Mouse (Mus musculus) limb, embryonic 14.5 days (tissue): Measurements from ENCODE around the gene Fam111a. TPM values are rescaled to one million over a fixed set of nuclear protein-coding genes. Genes with fewer than 3 reads are reported as not detected.

Experiments
- ATAC-seq: fragments of 200-750 bp; cut with Nextera tagmentation; 2 replicates; pipeline ENCODE4 v1.8.0; 2017; ENCODE audit warnings: low read depth, moderate number of reproducible peaks, moderate TSS enrichment; ENCODE audit not compliant: low FRiP score
- DNase-seq: peaks from one replicate; pipeline ENCODE4 v3.0.0-alpha.2; 2015; ENCODE audit warnings: low spot score
- H3K27ac ChIP-seq: fragments of 300-500 bp; sonication (generic); replicated peaks from 2 replicates; pipeline ENCODE4 v1.5.1; 2014; ENCODE audit warnings: low read depth, mild to moderate bottlenecking, low read length, moderate library complexity, mixed read lengths
- H3K27me3 ChIP-seq: fragments of 300-500 bp; sonication (generic); 2 replicates; pipeline ENCODE4 v1.6.1; 2014; ENCODE audit warnings: low read length, mixed read lengths; ENCODE audit not compliant: control insufficient read depth, insufficient read depth
- H3K36me3 ChIP-seq: fragments of 300-500 bp; sonication (generic); 2 replicates; pipeline ENCODE4 v1.6.1; 2014; ENCODE audit warnings: mild to moderate bottlenecking, low read length, moderate library complexity, mixed read lengths; ENCODE audit not compliant: control insufficient read depth, insufficient read depth
- H3K4me1 ChIP-seq: fragments of 300-500 bp; sonication (generic); 2 replicates; pipeline ENCODE4 v1.6.1; 2014; ENCODE audit warnings: antibody characterized with exemption, low read length, mixed read lengths; ENCODE audit not compliant: control insufficient read depth, insufficient read depth
- H3K4me2 ChIP-seq: fragments of 300-500 bp; sonication (generic); replicated peaks from 2 replicates; pipeline ENCODE4 v1.6.1; 2014; ENCODE audit warnings: low read depth, mild to moderate bottlenecking, low read length, moderate library complexity; ENCODE audit not compliant: severe bottlenecking
- H3K4me3 ChIP-seq: fragments of 300-500 bp; sonication (generic); replicated peaks from 2 replicates; pipeline ENCODE4 v1.5.1; 2014; ENCODE audit warnings: low read length
- H3K9ac ChIP-seq: fragments of 300-500 bp; sonication (generic); 2 replicates; pipeline ENCODE4 v1.6.1; 2014; ENCODE audit warnings: mild to moderate bottlenecking, low read depth, low read length, moderate library complexity; ENCODE audit not compliant: severe bottlenecking
- H3K9me3 ChIP-seq: fragments of 300-500 bp; sonication (generic); 2 replicates; pipeline ENCODE4 v1.6.1; 2016; ENCODE audit warnings: low read length; ENCODE audit not compliant: control insufficient read depth
- POLR2A ChIP-seq: fragments of 200-500 bp; IDR thresholded peaks from 2 replicates; pipeline ENCODE4 v1.8.0; 2012; ENCODE audit warnings: inconsistent platforms, mild to moderate bottlenecking, moderate library complexity, borderline replicate concordance; ENCODE audit not compliant: insufficient read depth, insufficient read length; ENCODE audit errors: extremely low read depth
- WGBS: fragments of 180-500 bp; shearing (Covaris S2); extraction: QIAGEN DNeasy Blood & Tissue Kit; methylation state at CpG from one replicate; pipeline ENCODE4 v1.1.7; 2014; 5-methylcytosine and 5-hydroxymethylcytosine counted together
- polyA plus RNA-seq, 2 experiments: library from polyadenylated mRNA; depleted of rRNA in 1 of 2; stranded (reverse) in 1 of 2; unstranded in 1 of 2; fragments of >200 nt; fragmentation: Nextera tagmentation in 1 of 2; extraction: Ambion mirVana in 1 of 2; gene quantifications; 2 replicates each; pipeline versions ENCODE4 v1.2.1 to v1.2.3; 2012 to 2014

Fam111a gene
- polyA plus RNA-seq, 2 experiments: 17.1 to 25.1 TPM

GRCm38 (mm10) chr19:12613646-12614045 lies 68.1 kb downstream of the Fam111a start:
- H3K27ac ChIP-seq: no peak overlapping the region
- H3K4me2 ChIP-seq: no peak overlapping the region
- no peaks in the 10 kb centered on the region for H3K27me3 ChIP-seq
- ATAC-seq (no peak), DNase-seq (no peak)
- H3K36me3 ChIP-seq: no peaks in the 10 kb centered on the region
- no peak overlapping the region for H3K9ac ChIP-seq
- 65% methylated on average over 1 of the region's 1 CpGs for WGBS
- TF ChIP-seq POLR2A: no peak
- no peaks in the 10 kb centered on the region for H3K4me1 ChIP-seq
- no peaks in the 10 kb centered on the region for H3K9me3 ChIP-seq
- no peak overlapping the region for H3K4me3 ChIP-seq

- no peak within 1 kb of the TSS for H3K4me2 ChIP-seq
- H3K4me3 ChIP-seq: no peak within 1 kb of the TSS
- no peak for ATAC-seq
- H3K9ac ChIP-seq: no peak within 1 kb of the TSS
- WGBS: 74% methylated on average over 4 of the region's 4 CpGs
- no peak for TF ChIP-seq POLR2A
- H3K27me3 ChIP-seq: no peaks in the 10 kb centered on the region
- no peaks in the 10 kb centered on the region for H3K36me3 ChIP-seq
- H3K4me1 ChIP-seq: no peaks in the 10 kb centered on the region
- DNase-seq: no peak
- no peaks in the 10 kb centered on the region for H3K9me3 ChIP-seq
- H3K27ac ChIP-seq: no peak within 1 kb of the TSS
Measured at GRCm38 (mm10) chr19:12633176-12633575, 87.6 kb downstream of the Fam111a start, which contains the start of gene Glyat. Gene Glyat (plus strand): TSS chr19:12633308.

GRCm38 (mm10) chr19:12634259-12634658 lies 88.7 kb downstream of the Fam111a start:
- Histone ChIP-seq H3K4me1 (no peaks in the 10 kb centered on the region), H3K9me3 (no peaks in the 10 kb centered on the region), H3K27me3 (no peaks in the 10 kb centered on the region), H3K27ac (no peak overlapping the region), H3K9ac (no peak overlapping the region), H3K4me2 (no peak overlapping the region), H3K36me3 (no peaks in the 10 kb centered on the region), H3K4me3 (no peak overlapping the region)
- DNase-seq: no peak
- TF ChIP-seq POLR2A: no peak
- ATAC-seq: no peak
- 83% methylated on average over 3 of the region's 3 CpGs for WGBS

GRCm38 (mm10) chr19:12634963-12635362 lies 89.4 kb downstream of the Fam111a start:
- no peak for TF ChIP-seq POLR2A
- Histone ChIP-seq H3K27me3 (no peaks in the 10 kb centered on the region), H3K4me2 (no peak overlapping the region), H3K9me3 (no peaks in the 10 kb centered on the region), H3K27ac (no peak overlapping the region), H3K36me3 (no peaks in the 10 kb centered on the region), H3K9ac (no peak overlapping the region), H3K4me1 (no peaks in the 10 kb centered on the region), H3K4me3 (no peak overlapping the region)
- ATAC-seq (no peak), DNase-seq (no peak)
- 92% methylated on average over 4 of the region's 4 CpGs for whole genome bisulfite sequencing

GRCm38 (mm10) chr19:12636863-12637262 lies 91.3 kb downstream of the Fam111a start:
- DNase-seq (no peak), ATAC-seq (no peak)
- Histone ChIP-seq H3K9me3 (no peaks in the 10 kb centered on the region), H3K4me1 (no peaks in the 10 kb centered on the region), H3K27me3 (no peaks in the 10 kb centered on the region), H3K4me2 (no peak overlapping the region), H3K4me3 (no peak overlapping the region), H3K36me3 (no peaks in the 10 kb centered on the region), H3K27ac (no peak overlapping the region), H3K9ac (no peak overlapping the region)
- no peak for TF ChIP-seq POLR2A
- 61% methylated on average over 3 of the region's 3 CpGs for WGBS

GRCm38 (mm10) chr19:12638049-12638448 lies 92.5 kb downstream of the Fam111a start:
- no peak overlapping the region for H3K4me2 ChIP-seq
- H3K36me3 ChIP-seq: no peaks in the 10 kb centered on the region
- H3K4me1 ChIP-seq: no peaks in the 10 kb centered on the region
- ATAC-seq (no peak), DNase-seq (no peak)
- no peak overlapping the region for H3K4me3 ChIP-seq
- no peak overlapping the region for H3K27ac ChIP-seq
- no peaks in the 10 kb centered on the region for H3K27me3 ChIP-seq
- WGBS: 77% methylated on average over 1 of the region's 1 CpGs
- TF ChIP-seq POLR2A: no peak
- no peak overlapping the region for H3K9ac ChIP-seq
- no peaks in the 10 kb centered on the region for H3K9me3 ChIP-seq

Other genes starting within 250 kb of the Fam111a start
- not detected in 2 replicates for gene Olfr1436, start 246.6 kb upstream of the Fam111a start, polyA plus RNA-seq (2012; rRNA removed)
- gene Olfr1436, start 246.6 kb upstream of the Fam111a start, polyA plus RNA-seq (2014; fragmentation: Nextera tagmentation; extraction: Ambion mirVana): not detected in 2 replicates
- not detected in 2 replicates for gene Olfr1437, start 220.6 kb upstream of the Fam111a start, polyA plus RNA-seq (2012; rRNA removed)
- not detected in 2 replicates for gene Olfr1437, start 220.6 kb upstream of the Fam111a start, polyA plus RNA-seq (2014; fragmentation: Nextera tagmentation; extraction: Ambion mirVana)
- gene Olfr1438-ps1, start 209.8 kb upstream of the Fam111a start, polyA plus RNA-seq (2012; rRNA removed): not detected in 2 replicates
- not detected in 2 replicates for gene Olfr1438-ps1, start 209.8 kb upstream of the Fam111a start, polyA plus RNA-seq (2014; fragmentation: Nextera tagmentation; extraction: Ambion mirVana)
- not detected in 2 replicates for gene Olfr1440, start 158.5 kb upstream of the Fam111a start, polyA plus RNA-seq (2012; rRNA removed)
- gene Olfr1440, start 158.5 kb upstream of the Fam111a start, polyA plus RNA-seq (2014; fragmentation: Nextera tagmentation; extraction: Ambion mirVana): not detected in 2 replicates
- gene Olfr1441, start 128.3 kb upstream of the Fam111a start, polyA plus RNA-seq (2012; rRNA removed): not detected in 2 replicates
- gene Olfr1441, start 128.3 kb upstream of the Fam111a start, polyA plus RNA-seq (2014; fragmentation: Nextera tagmentation; extraction: Ambion mirVana): not detected in 2 replicates
- gene Pfpl, start 117.8 kb upstream of the Fam111a start, polyA plus RNA-seq (2012; rRNA removed): not detected in 2 replicates
- not detected in 2 replicates for gene Pfpl, start 117.8 kb upstream of the Fam111a start, polyA plus RNA-seq (2014; fragmentation: Nextera tagmentation; extraction: Ambion mirVana)
- gene Mpeg1, start 85.0 kb upstream of the Fam111a start, polyA plus RNA-seq (2012; rRNA removed): 3.5 and 3.6 TPM in 2 replicates
- 0.92 and 1.00 TPM in 2 replicates for gene Mpeg1, start 85.0 kb upstream of the Fam111a start, polyA plus RNA-seq (2014; fragmentation: Nextera tagmentation; extraction: Ambion mirVana)
- 10.3 and 10.6 TPM in 2 replicates for gene Dtx4, start 44.3 kb upstream of the Fam111a start, polyA plus RNA-seq (2012; rRNA removed)
- 10.4 TPM in 2 replicates for gene Dtx4, start 44.3 kb upstream of the Fam111a start, polyA plus RNA-seq (2014; fragmentation: Nextera tagmentation; extraction: Ambion mirVana)
- 0.04 and 0.08 TPM in 2 replicates for gene Gm4952, start 54.2 kb downstream of the Fam111a start, polyA plus RNA-seq (2012; rRNA removed)
- 0.33 TPM in 1 of 2 replicates, not detected in the other for gene Gm4952, start 54.2 kb downstream of the Fam111a start, polyA plus RNA-seq (2014; fragmentation: Nextera tagmentation; extraction: Ambion mirVana)
- 0.04 TPM in 1 of 2 replicates, not detected in the other for gene Glyat, start 87.6 kb downstream of the Fam111a start, polyA plus RNA-seq (2012; rRNA removed)
- gene Glyat, start 87.6 kb downstream of the Fam111a start, polyA plus RNA-seq (2014; fragmentation: Nextera tagmentation; extraction: Ambion mirVana): not detected in 2 replicates
- gene Olfr1442, start 124.7 kb downstream of the Fam111a start, polyA plus RNA-seq (2012; rRNA removed): not detected in 2 replicates
- gene Olfr1442, start 124.7 kb downstream of the Fam111a start, polyA plus RNA-seq (2014; fragmentation: Nextera tagmentation; extraction: Ambion mirVana): not detected in 2 replicates
- not detected in 2 replicates for gene Olfr1443, start 132.4 kb downstream of the Fam111a start, polyA plus RNA-seq (2012; rRNA removed)
- not detected in 2 replicates for gene Olfr1443, start 132.4 kb downstream of the Fam111a start, polyA plus RNA-seq (2014; fragmentation: Nextera tagmentation; extraction: Ambion mirVana)
- gene Keg1, start 150.0 kb downstream of the Fam111a start, polyA plus RNA-seq (2012; rRNA removed): not detected in 2 replicates
- gene Keg1, start 150.0 kb downstream of the Fam111a start, polyA plus RNA-seq (2014; fragmentation: Nextera tagmentation; extraction: Ambion mirVana): not detected in 2 replicates
- 1.7 and 2.6 TPM in 2 replicates for gene Cntf, start 219.9 kb downstream of the Fam111a start, polyA plus RNA-seq (2012; rRNA removed)
- gene Cntf, start 219.9 kb downstream of the Fam111a start, polyA plus RNA-seq (2014; fragmentation: Nextera tagmentation; extraction: Ambion mirVana): 0.22 and 0.66 TPM in 2 replicates